Mouse (Mus musculus): ENCODE data around the gene Alox8. TPM values are rescaled to one million over a fixed set of nuclear protein-coding genes. Genes with fewer than 3 reads are reported as not detected.
A peak's percentile ranks its signal among the peaks of the same experiment; 100 is the strongest.

Alox8 gene
- total and polyA plus RNA-seq, 2 experiments: not detected

- Histone ChIP-seq H3K9ac (ENCODE audit: low read depth, low read length) (no peak within 1 kb of the TSS), H3K4me1 (ENCODE audit: control insufficient read depth, insufficient read depth, low read length) (no peaks in the 10 kb centered on the region), H3K36me3 (ENCODE audit: control insufficient read depth, insufficient read depth, low read length) (no peaks in the 10 kb centered on the region), H3K27ac (replicated peaks; ENCODE audit: insufficient read depth, low read depth, low read length) (no peak within 1 kb of the TSS), H3K4me3 (ENCODE audit: insufficient read depth, low read depth, low read length) (no peak within 1 kb of the TSS), H3K27me3 (ENCODE audit: control insufficient read depth, insufficient read depth, low read length) (peaks cover 3% of the 10 kb centered on the region; the same call in 1 of the 2 replicates), H3K79me2 (ENCODE audit: control insufficient read depth, insufficient read depth, low read length) (no peaks in the 10 kb centered on the region)
- DNase-seq (ENCODE audit: extremely low read depth, low read depth, low spot score): no peak
- WGBS: 8% methylated on average over 18 of the region's 18 CpGs
- TF ChIP-seq POLR2A (IDR thresholded peaks at IDR 0.05; ENCODE audit: extremely low read depth, insufficient read depth, low read length): no peak
Measured at GRCm38 (mm10) chr11:69156800-69157199, 40.8 kb downstream of the Alox8 start, which contains the start of gene Alox12b. Alox12b (plus strand) TSS chr11:69156989.

GRCm38 (mm10) chr11:69155351-69155750, 42.3 kb downstream of the Alox8 start:
- TF ChIP-seq CTCF (IDR thresholded peaks at IDR 0.05; ENCODE audit: low read depth, low read length): no peak
- no peak for TF ChIP-seq POLR2A (IDR thresholded peaks at IDR 0.05; ENCODE audit: extremely low read depth, insufficient read depth, low read length)
- no peak overlapping the region for H3K9ac ChIP-seq (ENCODE audit: low read depth, low read length)

GRCm38 (mm10) chr11:69153831-69154230, 43.8 kb downstream of the Alox8 start:
- no peak for TF ChIP-seq POLR2A (IDR thresholded peaks at IDR 0.05; ENCODE audit: extremely low read depth, insufficient read depth, low read length)
- no peak for TF ChIP-seq CTCF (IDR thresholded peaks at IDR 0.05; ENCODE audit: low read depth, low read length)
- H3K4me1 ChIP-seq (ENCODE audit: control insufficient read depth, insufficient read depth, low read length): no peaks in the 10 kb centered on the region
- 74% methylated on average over 8 of the region's 8 CpGs for WGBS
- H3K4me3 ChIP-seq (ENCODE audit: insufficient read depth, low read depth, low read length): no peak overlapping the region
- no peak overlapping the region for H3K9ac ChIP-seq (ENCODE audit: low read depth, low read length)
- no peaks in the 10 kb centered on the region for H3K79me2 ChIP-seq (ENCODE audit: control insufficient read depth, insufficient read depth, low read length)
- no peak for DNase-seq (ENCODE audit: extremely low read depth, low read depth, low spot score)
- H3K27ac ChIP-seq (replicated peaks; ENCODE audit: insufficient read depth, low read depth, low read length): no peak overlapping the region
- H3K36me3 ChIP-seq (ENCODE audit: control insufficient read depth, insufficient read depth, low read length): no peaks in the 10 kb centered on the region
- H3K27me3 ChIP-seq (ENCODE audit: control insufficient read depth, insufficient read depth, low read length): peaks cover 3% of the 10 kb centered on the region; the same call in 1 of the 2 replicates

More at GRCm38 (mm10) chr11:69155351-69155750, 42.3 kb downstream of the Alox8 start:
- H3K4me1 ChIP-seq (ENCODE audit: control insufficient read depth, insufficient read depth, low read length): no peaks in the 10 kb centered on the region
- no peaks in the 10 kb centered on the region for H3K36me3 ChIP-seq (ENCODE audit: control insufficient read depth, insufficient read depth, low read length)
- no peak overlapping the region for H3K4me3 ChIP-seq (ENCODE audit: insufficient read depth, low read depth, low read length)
- DNase-seq (ENCODE audit: extremely low read depth, low read depth, low spot score): no peak
- no peaks in the 10 kb centered on the region for H3K79me2 ChIP-seq (ENCODE audit: control insufficient read depth, insufficient read depth, low read length)
- no peak overlapping the region for H3K27ac ChIP-seq (replicated peaks; ENCODE audit: insufficient read depth, low read depth, low read length)
- H3K27me3 ChIP-seq (ENCODE audit: control insufficient read depth, insufficient read depth, low read length): peaks cover 3% of the 10 kb centered on the region; the same call in 1 of the 2 replicates
- 31% methylated on average over 1 of the region's 1 CpGs for WGBS

- TF ChIP-seq POLR2A (IDR thresholded peaks at IDR 0.05; ENCODE audit: extremely low read depth, insufficient read depth, low read length) (no peak), CTCF (IDR thresholded peaks at IDR 0.05; ENCODE audit: low read depth, low read length) (no peak)
- Histone ChIP-seq H3K9ac (ENCODE audit: low read depth, low read length) (no peak overlapping the region), H3K27ac (replicated peaks; ENCODE audit: insufficient read depth, low read depth, low read length) (no peak overlapping the region), H3K4me1 (ENCODE audit: control insufficient read depth, insufficient read depth, low read length) (no peaks in the 10 kb centered on the region), H3K4me3 (ENCODE audit: insufficient read depth, low read depth, low read length) (no peak overlapping the region), H3K79me2 (ENCODE audit: control insufficient read depth, insufficient read depth, low read length) (no peaks in the 10 kb centered on the region), H3K27me3 (ENCODE audit: control insufficient read depth, insufficient read depth, low read length) (no peaks in the 10 kb centered on the region), H3K36me3 (ENCODE audit: control insufficient read depth, insufficient read depth, low read length) (no peaks in the 10 kb centered on the region)
- no peak for DNase-seq (ENCODE audit: extremely low read depth, low read depth, low spot score)
- 71% methylated on average over 6 of the region's 6 CpGs for WGBS
Measured at GRCm38 (mm10) chr11:69151004-69151403, 46.6 kb downstream of the Alox8 start.

GRCm38 (mm10) chr11:69150444-69150843, 47.2 kb downstream of the Alox8 start:
- Histone ChIP-seq H3K79me2 (ENCODE audit: control insufficient read depth, insufficient read depth, low read length) (no peaks in the 10 kb centered on the region), H3K36me3 (ENCODE audit: control insufficient read depth, insufficient read depth, low read length) (no peaks in the 10 kb centered on the region), H3K4me3 (ENCODE audit: insufficient read depth, low read depth, low read length) (no peak overlapping the region), H3K27me3 (ENCODE audit: control insufficient read depth, insufficient read depth, low read length) (no peaks in the 10 kb centered on the region), H3K9ac (ENCODE audit: low read depth, low read length) (no peak overlapping the region), H3K4me1 (ENCODE audit: control insufficient read depth, insufficient read depth, low read length) (no peaks in the 10 kb centered on the region), H3K27ac (replicated peaks; ENCODE audit: insufficient read depth, low read depth, low read length) (no peak overlapping the region)
- peak; percentile 25 for DNase-seq (ENCODE audit: extremely low read depth, low read depth, low spot score)
- no peak for TF ChIP-seq POLR2A (IDR thresholded peaks at IDR 0.05; ENCODE audit: extremely low read depth, insufficient read depth, low read length)
- peak; percentile 55 for TF ChIP-seq CTCF (IDR thresholded peaks at IDR 0.05; ENCODE audit: low read depth, low read length)
- 9% methylated on average over 7 of the region's 7 CpGs for WGBS

GRCm38 (mm10) chr11:69149728-69150127, 47.9 kb downstream of the Alox8 start:
- no peak overlapping the region for H3K4me3 ChIP-seq (ENCODE audit: insufficient read depth, low read depth, low read length)
- H3K79me2 ChIP-seq (ENCODE audit: control insufficient read depth, insufficient read depth, low read length): no peaks in the 10 kb centered on the region
- H3K4me1 ChIP-seq (ENCODE audit: control insufficient read depth, insufficient read depth, low read length): no peaks in the 10 kb centered on the region
- TF ChIP-seq CTCF (IDR thresholded peaks at IDR 0.05; ENCODE audit: low read depth, low read length) (no peak), POLR2A (IDR thresholded peaks at IDR 0.05; ENCODE audit: extremely low read depth, insufficient read depth, low read length) (no peak)
- no peak overlapping the region for H3K27ac ChIP-seq (replicated peaks; ENCODE audit: insufficient read depth, low read depth, low read length)
- no peaks in the 10 kb centered on the region for H3K27me3 ChIP-seq (ENCODE audit: control insufficient read depth, insufficient read depth, low read length)
- H3K36me3 ChIP-seq (ENCODE audit: control insufficient read depth, insufficient read depth, low read length): no peaks in the 10 kb centered on the region
- 82% methylated on average over 6 of the region's 6 CpGs for WGBS
- no peak for DNase-seq (ENCODE audit: extremely low read depth, low read depth, low spot score)
- no peak overlapping the region for H3K9ac ChIP-seq (ENCODE audit: low read depth, low read length)
